Mouse (Mus musculus) hindbrain, embryonic 15.5 days (tissue): ENCODE data around the gene Oxnad1. TPM values are rescaled to one million over a fixed set of nuclear protein-coding genes. Genes with fewer than 3 reads are reported as not detected.
"Not testable (repeated sequence)": the region's sequence is repeated elsewhere in the genome, so short reads cannot be mapped to it uniquely, and the experiment has no call there.

Experiments
- ATAC-seq: fragments of 200-750 bp; cut with Nextera tagmentation; 2 replicates; pipeline ENCODE4 v1.8.0; 2017; ENCODE audit warnings: low read depth, moderate number of reproducible peaks, moderate TSS enrichment; ENCODE audit not compliant: low FRiP score
- H3K27ac ChIP-seq: fragments of 300-500 bp; sonication (generic); replicated peaks from 2 replicates; pipeline ENCODE4 v1.5.1; 2015; ENCODE audit warnings: mild to moderate bottlenecking, inconsistent platforms
- H3K27me3 ChIP-seq: fragments of 300-500 bp; sonication (generic); 2 replicates; pipeline ENCODE4 v1.6.1; 2015; ENCODE audit warnings: control low read depth, inconsistent platforms
- H3K36me3 ChIP-seq: fragments of 300-500 bp; sonication (generic); 2 replicates; pipeline ENCODE4 v1.6.1; 2015; ENCODE audit warnings: control low read depth, inconsistent platforms
- H3K4me1 ChIP-seq: fragments of 300-500 bp; sonication (generic); replicated peaks from 2 replicates; pipeline ENCODE4 v1.6.1; 2015; ENCODE audit warnings: control low read depth, inconsistent platforms
- H3K4me2 ChIP-seq: fragments of 300-500 bp; sonication (generic); 2 replicates; pipeline ENCODE4 v1.6.1; 2015; ENCODE audit warnings: moderate library complexity, mild to moderate bottlenecking, inconsistent platforms
- H3K4me3 ChIP-seq: fragments of 300-500 bp; sonication (generic); 2 replicates; pipeline ENCODE4 v1.5.1; 2015; ENCODE audit warnings: mild to moderate bottlenecking, inconsistent platforms
- H3K9ac ChIP-seq: fragments of 300-500 bp; sonication (generic); 2 replicates; pipeline ENCODE4 v1.6.1; 2015; ENCODE audit warnings: inconsistent platforms
- H3K9me3 ChIP-seq: fragments of 300-500 bp; sonication (generic); 2 replicates; pipeline ENCODE4 v1.6.1; 2016; ENCODE audit warnings: control low read depth, inconsistent platforms
- WGBS: fragments of 180-500 bp; shearing (Covaris S2); methylation state at CpG from one replicate; pipeline ENCODE4 v1.1.7; 2015; 5-methylcytosine and 5-hydroxymethylcytosine counted together
- polyA plus RNA-seq: library from polyadenylated mRNA; unstranded; fragments of >200 nt; fragmentation: Nextera tagmentation; extraction: Ambion mirVana; gene quantifications from 2 replicates; pipeline ENCODE4 v1.2.1, GENCODE M21; 2015

Gene Oxnad1
- polyA plus RNA-seq, 1 experiment from 2014 or later: 20.8 TPM

- not testable (repeated sequence) for H3K9me3 ChIP-seq, H3K4me1 ChIP-seq, ATAC-seq, H3K9ac ChIP-seq, H3K27me3 ChIP-seq, H3K4me2 ChIP-seq, H3K36me3 ChIP-seq, H3K4me3 ChIP-seq, H3K27ac ChIP-seq
- WGBS: 86% methylated on average over 5 of the region's 5 CpGs
Measured at GRCm38 (mm10) chr14:32125256-32125655, 40.1 kb downstream of the Oxnad1 start.

DNA sequence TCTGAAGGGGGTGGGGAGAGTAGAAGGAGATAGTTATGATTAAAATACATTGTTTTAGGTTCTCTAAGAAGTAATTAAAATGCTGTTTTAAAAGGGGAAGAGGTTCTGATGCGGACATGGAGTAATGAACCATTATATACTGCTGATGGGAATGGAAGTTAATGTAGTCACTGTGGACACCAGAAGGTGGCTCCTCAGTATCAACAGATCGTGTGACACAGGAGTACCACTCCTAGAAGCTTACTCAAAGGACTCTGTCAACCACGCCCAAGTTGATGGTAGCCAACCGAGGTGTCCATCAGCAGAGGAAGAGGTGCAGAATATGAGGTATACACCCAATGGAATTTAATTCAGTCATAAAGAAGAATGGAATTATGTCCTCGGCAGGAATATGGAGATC, 43.2 kb downstream of the Oxnad1 start:
- Histone ChIP-seq H3K27ac (no peak overlapping the region), H3K4me3 (no peak overlapping the region), H3K36me3 (no peaks in the 10 kb centered on the region), H3K9ac (no peak overlapping the region), H3K4me1 (no peaks in the 10 kb centered on the region), H3K4me2 (no peak overlapping the region), H3K9me3 (no peaks in the 10 kb centered on the region), H3K27me3 (no peaks in the 10 kb centered on the region)
- 86% methylated on average over 5 of the region's 5 CpGs for WGBS
- ATAC-seq: no peak

- WGBS: 92% methylated on average over 4 of the region's 4 CpGs
- no peak for ATAC-seq
- Histone ChIP-seq H3K4me2 (no peak overlapping the region), H3K4me1 (no peaks in the 10 kb centered on the region), H3K27me3 (no peaks in the 10 kb centered on the region), H3K36me3 (no peaks in the 10 kb centered on the region), H3K9me3 (no peaks in the 10 kb centered on the region), H3K9ac (no peak overlapping the region), H3K27ac (no peak overlapping the region), H3K4me3 (no peak overlapping the region)
Measured at GRCm38 (mm10) chr14:32131836-32132235, 46.7 kb downstream of the Oxnad1 start.

- Histone ChIP-seq H3K36me3 (no peaks in the 10 kb centered on the region), H3K9me3 (no peaks in the 10 kb centered on the region), H3K27ac (no peak overlapping the region), H3K27me3 (no peaks in the 10 kb centered on the region), H3K9ac (no peak overlapping the region), H3K4me2 (no peak overlapping the region), H3K4me1 (no peaks in the 10 kb centered on the region), H3K4me3 (no peak overlapping the region)
- ATAC-seq: no peak
- WGBS: 81% methylated on average over 2 of the region's 2 CpGs
Measured at GRCm38 (mm10) chr14:32134293-32134692, 49.1 kb downstream of the Oxnad1 start.

GRCm38 (mm10) chr14:32136467-32136866, 51.3 kb downstream of the Oxnad1 start:
- H3K4me2 ChIP-seq, ATAC-seq, H3K27ac ChIP-seq, H3K4me3 ChIP-seq, H3K9me3 ChIP-seq, H3K9ac ChIP-seq, H3K4me1 ChIP-seq, H3K36me3 ChIP-seq, H3K27me3 ChIP-seq: not testable (repeated sequence)
- WGBS: 76% methylated on average over 3 of the region's 3 CpGs

GRCm38 (mm10) chr14:32140359-32140965, 55.3 kb downstream of the Oxnad1 start:
- H3K4me1 ChIP-seq: no peaks in the 10 kb centered on the region
- no peak overlapping the region for H3K27ac ChIP-seq
- no peaks in the 10 kb centered on the region for H3K36me3 ChIP-seq
- no peak overlapping the region for H3K9ac ChIP-seq
- ATAC-seq: no peak
- WGBS: 75% methylated on average over 5 of the region's 5 CpGs
- H3K4me3 ChIP-seq: no peak overlapping the region
- H3K4me2 ChIP-seq: no peak overlapping the region
- no peaks in the 10 kb centered on the region for H3K9me3 ChIP-seq
- H3K27me3 ChIP-seq: no peaks in the 10 kb centered on the region

DNA sequence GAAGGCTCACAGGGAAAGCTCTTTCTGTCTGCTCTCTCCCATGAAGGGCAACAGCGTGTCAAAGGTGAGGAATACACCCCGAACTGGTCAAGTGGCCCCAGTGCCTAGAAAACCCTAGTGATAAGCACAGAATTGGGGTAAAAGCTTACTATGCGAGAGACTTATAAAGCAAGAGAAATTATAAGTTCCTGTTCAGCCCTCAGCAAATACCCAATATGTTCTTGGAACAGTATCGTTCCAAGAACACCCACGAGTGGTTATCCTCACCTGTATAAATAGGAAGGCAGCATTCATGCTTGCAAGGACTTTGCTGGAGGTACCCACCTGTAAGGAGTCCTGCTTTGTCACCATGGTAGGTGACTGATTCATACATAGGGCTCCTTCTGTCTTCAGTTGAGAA, 56.5 kb downstream of the Oxnad1 start, which contains the start of gene Msmb:
TSS of gene Msmb (plus strand) at position 301 of the 400 bp plus-strand sequence.
- no peak within 1 kb of the TSS for H3K4me2 ChIP-seq
- no peaks in the 10 kb centered on the region for H3K36me3 ChIP-seq
- H3K9me3 ChIP-seq: no peaks in the 10 kb centered on the region
- no peak for ATAC-seq
- H3K4me1 ChIP-seq: no peaks in the 10 kb centered on the region
- H3K27ac ChIP-seq: no peak within 1 kb of the TSS
- no peak within 1 kb of the TSS for H3K9ac ChIP-seq
- 87% methylated on average over 5 of the region's 5 CpGs for WGBS
- no peaks in the 10 kb centered on the region for H3K27me3 ChIP-seq
- no peak within 1 kb of the TSS for H3K4me3 ChIP-seq

DNA sequence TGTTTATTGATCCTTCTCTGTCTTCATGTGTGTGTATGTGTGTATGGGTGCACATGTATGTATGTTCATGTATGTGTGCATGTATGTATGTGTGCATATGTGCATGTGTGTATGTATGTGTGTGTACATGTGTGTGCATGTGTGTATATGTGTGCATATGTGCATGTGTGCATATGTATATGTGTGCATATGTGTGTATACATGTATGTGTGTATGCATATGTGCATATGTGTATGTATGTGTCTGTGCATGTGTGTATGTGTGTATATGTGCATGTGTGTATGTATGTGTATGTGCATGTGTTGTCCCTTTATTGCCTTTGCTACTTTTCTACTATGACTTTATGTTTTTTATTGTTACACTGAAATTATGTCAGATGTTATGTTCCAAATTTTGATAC, 59.6 kb downstream of the Oxnad1 start:
- no peaks in the 10 kb centered on the region for H3K36me3 ChIP-seq
- H3K4me1 ChIP-seq: no peaks in the 10 kb centered on the region
- H3K4me2 ChIP-seq: no peak overlapping the region
- no peak for ATAC-seq
- H3K27ac ChIP-seq: no peak overlapping the region
- no peak overlapping the region for H3K4me3 ChIP-seq
- no peaks in the 10 kb centered on the region for H3K9me3 ChIP-seq
- H3K27me3 ChIP-seq: no peaks in the 10 kb centered on the region
- H3K9ac ChIP-seq: no peak overlapping the region

DNA sequence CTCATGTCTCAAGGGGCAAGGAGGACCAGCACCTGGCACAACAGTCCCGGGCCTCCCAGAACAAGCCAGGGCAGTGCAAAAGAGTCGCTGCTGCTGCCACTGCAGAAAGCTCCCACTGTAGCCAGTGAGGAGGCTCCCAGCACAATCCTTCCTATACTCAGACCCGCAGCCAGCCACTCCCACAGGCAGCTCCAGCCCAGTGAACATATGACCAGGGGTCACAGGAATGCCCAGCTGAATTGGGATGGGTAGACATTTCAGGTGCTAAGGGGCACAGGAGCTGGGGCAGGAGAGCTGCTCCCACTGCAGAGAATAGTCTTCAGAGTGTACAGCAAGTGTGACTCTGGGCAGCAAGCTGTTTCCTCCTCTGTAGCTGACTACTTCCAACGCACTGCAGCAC, 60.2 kb downstream of the Oxnad1 start:
- no peak for ATAC-seq
- no peaks in the 10 kb centered on the region for H3K4me1 ChIP-seq
- H3K4me2 ChIP-seq: no peak overlapping the region
- no peaks in the 10 kb centered on the region for H3K27me3 ChIP-seq
- no peak overlapping the region for H3K4me3 ChIP-seq
- no peak overlapping the region for H3K27ac ChIP-seq
- no peak overlapping the region for H3K9ac ChIP-seq
- WGBS: 74% methylated on average over 4 of the region's 4 CpGs
- H3K36me3 ChIP-seq: no peaks in the 10 kb centered on the region
- H3K9me3 ChIP-seq: no peaks in the 10 kb centered on the region

- 92% methylated on average over 7 of the region's 7 CpGs for WGBS
- Histone ChIP-seq H3K4me2 (no peak overlapping the region), H3K9ac (no peak overlapping the region), H3K9me3 (no peaks in the 10 kb centered on the region), H3K4me3 (no peak overlapping the region), H3K27ac (no peak overlapping the region), H3K27me3 (no peaks in the 10 kb centered on the region), H3K36me3 (no peaks in the 10 kb centered on the region), H3K4me1 (no peaks in the 10 kb centered on the region)
- no peak for ATAC-seq
Measured at GRCm38 (mm10) chr14:32145809-32146511, 60.8 kb downstream of the Oxnad1 start.

GRCm38 (mm10) chr14:32146578-32146977, 61.4 kb downstream of the Oxnad1 start:
- no peaks in the 10 kb centered on the region for H3K9me3 ChIP-seq
- 71% methylated on average over 2 of the region's 2 CpGs for WGBS
- no peak for ATAC-seq

GRCm38 (mm10) chr14:32150872-32151271, 65.7 kb downstream of the Oxnad1 start:
- H3K9ac ChIP-seq: no peak overlapping the region
- H3K4me2 ChIP-seq: no peak overlapping the region
- WGBS: 93% methylated on average over 2 of the region's 2 CpGs

More at GRCm38 (mm10) chr14:32146578-32146977, 61.4 kb downstream of the Oxnad1 start:
- Histone ChIP-seq H3K4me2 (no peak overlapping the region), H3K9ac (no peak overlapping the region), H3K27ac (no peak overlapping the region), H3K4me1 (no peaks in the 10 kb centered on the region), H3K27me3 (no peaks in the 10 kb centered on the region), H3K4me3 (no peak overlapping the region), H3K36me3 (no peaks in the 10 kb centered on the region)

More at GRCm38 (mm10) chr14:32150872-32151271, 65.7 kb downstream of the Oxnad1 start:
- Histone ChIP-seq H3K9me3 (no peaks in the 10 kb centered on the region), H3K4me1 (no peaks in the 10 kb centered on the region), H3K27me3 (no peaks in the 10 kb centered on the region), H3K27ac (no peak overlapping the region), H3K4me3 (no peak overlapping the region), H3K36me3 (no peaks in the 10 kb centered on the region)
- no peak for ATAC-seq
